Mouse (Mus musculus): Measurements from ENCODE around the gene Notum. TPM values are rescaled to one million over a fixed set of nuclear protein-coding genes. Genes with fewer than 3 reads are reported as not detected.
A peak's percentile ranks its signal among the peaks of the same experiment; 100 is the strongest.

Notum gene
- polyA plus RNA-seq, 1 experiment from 2014 or later = 0.15 TPM

GRCm38 (mm10) chr11:120672687-120673593 is 12.0 kb upstream of the Notum start, which contains the start of gene Aspscr1:
Gene Aspscr1 (plus strand): TSS chr11:120672973.
- 2% methylated on average over 67 of the region's 83 CpGs for WGBS
- ATAC-seq = peak; percentile 97
- H3K4me1 ChIP-seq = peaks cover 18% of the 10 kb centered on the region

GRCm38 (mm10) chr11:120666617-120667016 is 5.6 kb upstream of the Notum start:
- 12% methylated on average over 3 of the region's 3 CpGs for whole genome bisulfite sequencing
- no peaks in the 10 kb centered on the region for H3K4me1 ChIP-seq
- no peak overlapping the region for H3K9ac ChIP-seq
- H3K27ac ChIP-seq = no peak overlapping the region
- no peaks in the 10 kb centered on the region for H3K36me3 ChIP-seq (ENCODE audit: poor library complexity, severe bottlenecking)
- H3K4me3 ChIP-seq = no peak overlapping the region
- H3K27me3 ChIP-seq = peaks cover 40% of the 10 kb centered on the region
- no peak overlapping the region for H3K4me2 ChIP-seq
- no peaks in the 10 kb centered on the region for H3K9me3 ChIP-seq (replicated peaks)
- no peak for ATAC-seq

More at GRCm38 (mm10) chr11:120672687-120673593, 12.0 kb upstream of the Notum start, which contains the start of gene Aspscr1:
- peak within 1 kb of the TSS; percentile 75 for H3K4me3 ChIP-seq
- peak within 1 kb of the TSS; percentile 80 for H3K9ac ChIP-seq
- H3K4me2 ChIP-seq = peak within 1 kb of the TSS; percentile 95
- no peaks in the 10 kb centered on the region for H3K27me3 ChIP-seq
- peak within 1 kb of the TSS; percentile 78 for H3K27ac ChIP-seq
- no peaks in the 10 kb centered on the region for H3K9me3 ChIP-seq (replicated peaks)
- H3K36me3 ChIP-seq (ENCODE audit: poor library complexity, severe bottlenecking) = peaks cover 16% of the 10 kb centered on the region

- Histone ChIP-seq H3K4me1 (peaks cover 10% of the 10 kb centered on the region), H3K36me3 (ENCODE audit: poor library complexity, severe bottlenecking) (no peaks in the 10 kb centered on the region), H3K9ac (no peak overlapping the region), H3K27ac (no peak overlapping the region), H3K9me3 (replicated peaks) (no peaks in the 10 kb centered on the region), H3K4me2 (no peak overlapping the region), H3K4me3 (no peak overlapping the region), H3K27me3 (peaks cover 52% of the 10 kb centered on the region)
- no peak for ATAC-seq
- 87% methylated on average over 3 of the region's 3 CpGs for WGBS
Measured at GRCm38 (mm10) chr11:120665406-120665805, 4.4 kb upstream of the Notum start.

GRCm38 (mm10) chr11:120663714-120664113 is 2.7 kb upstream of the Notum start:
- 60% methylated on average over 5 of the region's 5 CpGs for WGBS
- no peak for ATAC-seq
- peaks cover 21% of the 10 kb centered on the region for H3K4me1 ChIP-seq
- no peak overlapping the region for H3K27ac ChIP-seq
- no peak overlapping the region for H3K4me3 ChIP-seq
- H3K4me2 ChIP-seq = no peak overlapping the region
- no peak overlapping the region for H3K9ac ChIP-seq
- H3K36me3 ChIP-seq (ENCODE audit: poor library complexity, severe bottlenecking) = no peaks in the 10 kb centered on the region
- H3K27me3 ChIP-seq = peaks cover 69% of the 10 kb centered on the region
- H3K9me3 ChIP-seq (replicated peaks) = no peaks in the 10 kb centered on the region

DNA sequence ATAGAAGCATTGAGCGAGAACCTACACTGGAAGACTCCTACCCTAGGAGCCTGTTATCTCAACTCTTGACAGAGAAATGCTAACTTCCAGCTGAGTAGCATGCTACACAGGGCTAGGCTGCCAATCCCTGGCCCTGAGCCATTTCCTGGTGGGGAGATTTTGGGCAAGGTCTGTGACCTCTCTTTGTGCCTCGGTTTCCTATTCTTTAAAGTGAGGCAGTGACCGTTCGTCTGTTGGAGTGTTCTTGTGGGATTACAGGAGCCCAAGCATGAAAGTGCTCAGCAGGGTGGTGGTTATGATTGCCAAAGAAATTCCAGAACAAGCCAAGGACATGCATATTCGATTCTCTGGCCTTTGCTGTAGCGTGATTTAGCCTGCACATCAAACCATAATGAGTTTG is 1.8 kb upstream of the Notum start:
- Histone ChIP-seq H3K4me2 (no peak overlapping the region), H3K9ac (no peak overlapping the region), H3K4me1 (peaks cover 21% of the 10 kb centered on the region), H3K36me3 (ENCODE audit: poor library complexity, severe bottlenecking) (no peaks in the 10 kb centered on the region), H3K4me3 (no peak overlapping the region), H3K9me3 (replicated peaks) (no peaks in the 10 kb centered on the region), H3K27me3 (peaks cover 78% of the 10 kb centered on the region), H3K27ac (no peak overlapping the region)
- ATAC-seq = no peak
- WGBS = 44% methylated on average over 6 of the region's 6 CpGs

DNA sequence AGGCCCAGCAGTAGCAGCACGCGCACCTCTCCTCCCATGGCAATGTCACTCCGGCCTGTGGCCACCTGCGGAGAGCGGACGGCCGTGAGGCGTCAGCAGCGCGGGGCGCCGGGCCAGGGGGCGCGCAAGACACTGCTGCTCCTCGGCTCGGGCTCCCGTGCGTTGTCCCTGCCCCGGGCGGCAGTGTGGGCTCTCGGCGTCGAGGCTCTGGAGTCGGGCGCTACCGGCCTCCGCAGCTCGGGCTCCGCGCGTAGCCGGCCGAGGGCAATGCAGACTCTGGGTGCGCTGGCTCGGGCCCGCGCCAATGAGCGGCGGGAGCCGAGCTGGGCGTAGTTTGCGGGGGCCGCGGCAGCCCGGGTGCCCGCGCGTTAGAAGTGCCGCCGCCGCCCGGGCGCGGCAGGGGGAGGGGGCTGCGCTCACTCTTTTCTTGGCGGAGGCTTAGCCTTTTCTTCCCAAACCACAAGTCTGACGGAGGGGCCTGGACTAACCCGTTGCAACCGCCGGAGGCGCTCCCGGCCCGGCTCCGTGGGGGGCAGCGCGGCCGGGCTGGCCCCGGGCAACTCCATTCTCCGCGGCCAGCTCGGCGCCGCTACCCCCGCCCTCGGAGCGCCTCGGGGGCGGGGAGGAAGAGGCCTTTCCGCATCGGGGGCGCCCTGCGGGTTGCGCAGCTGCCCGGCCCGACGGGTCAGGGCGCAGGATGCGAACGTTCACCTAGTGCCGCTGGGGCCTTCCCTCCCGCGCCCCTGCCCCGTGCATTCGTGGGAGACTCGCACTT is 487 bp downstream of the Notum start:
- peak overlapping the region; percentile 30; the same call in 1 of the 2 replicates for H3K9ac ChIP-seq

DNA sequence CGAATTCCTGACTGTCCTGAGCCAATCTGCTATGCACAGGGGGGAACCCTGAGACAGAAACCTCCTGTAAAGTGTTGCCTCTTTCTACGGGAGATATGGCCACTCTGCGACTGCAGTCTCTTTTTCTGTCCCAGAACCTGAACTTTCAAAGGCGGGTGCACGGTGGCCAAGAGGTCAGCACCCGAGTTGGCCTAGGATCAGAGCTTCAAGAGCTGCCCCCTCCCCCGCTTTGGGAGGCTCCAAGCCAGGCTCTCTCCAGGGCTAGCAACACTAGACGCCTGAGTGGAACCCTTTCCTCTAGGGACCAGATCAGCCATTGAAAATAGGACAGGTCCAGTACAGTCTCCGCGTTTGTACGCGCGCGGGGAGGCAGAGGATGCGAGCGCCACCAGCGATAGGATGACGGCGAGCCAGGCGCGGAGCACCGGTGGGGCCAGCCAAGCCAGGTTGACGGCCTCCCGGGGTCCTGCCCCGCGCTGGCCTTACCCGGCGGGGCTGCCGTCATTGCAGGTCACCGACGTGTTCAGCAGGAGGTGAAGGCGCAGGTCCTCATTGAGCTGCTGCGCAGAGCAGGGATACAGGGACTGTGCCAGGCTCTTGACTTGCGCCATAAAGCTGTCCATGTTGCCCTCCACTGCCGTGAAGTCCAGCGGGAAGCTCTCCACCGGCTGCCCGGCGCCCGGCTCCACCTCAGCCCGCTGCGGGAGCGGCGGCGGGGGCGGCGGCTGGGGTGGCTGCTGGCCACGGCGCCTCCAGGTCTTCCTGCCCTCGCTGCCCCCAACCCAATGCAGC is 1.3 kb downstream of the Notum start:
- no peak overlapping the region for H3K27ac ChIP-seq
- H3K4me1 ChIP-seq = peaks cover 21% of the 10 kb centered on the region
- H3K27me3 ChIP-seq = peaks cover 90% of the 10 kb centered on the region
- no peaks in the 10 kb centered on the region for H3K9me3 ChIP-seq (replicated peaks)
- no peak for ATAC-seq
- H3K4me2 ChIP-seq = peak overlapping the region; percentile 64
- peak overlapping the region; percentile 30; the same call in 1 of the 2 replicates for H3K9ac ChIP-seq
- peak overlapping the region; percentile 40 for H3K4me3 ChIP-seq
- no peaks in the 10 kb centered on the region for H3K36me3 ChIP-seq (ENCODE audit: poor library complexity, severe bottlenecking)
- 1% methylated on average over 46 of the region's 50 CpGs for WGBS

More for the DNA sequence above, 487 bp downstream of the Notum start:
- Histone ChIP-seq H3K4me3 (peak overlapping the region; percentile 40), H3K4me1 (peaks cover 21% of the 10 kb centered on the region), H3K27ac (no peak overlapping the region), H3K27me3 (peaks cover 91% of the 10 kb centered on the region), H3K4me2 (peak overlapping the region; percentile 64), H3K9me3 (replicated peaks) (no peaks in the 10 kb centered on the region), H3K36me3 (ENCODE audit: poor library complexity, severe bottlenecking) (no peaks in the 10 kb centered on the region)
- under 1% methylated on average over 71 of the region's 95 CpGs for WGBS
- ATAC-seq = peak; percentile 57

DNA sequence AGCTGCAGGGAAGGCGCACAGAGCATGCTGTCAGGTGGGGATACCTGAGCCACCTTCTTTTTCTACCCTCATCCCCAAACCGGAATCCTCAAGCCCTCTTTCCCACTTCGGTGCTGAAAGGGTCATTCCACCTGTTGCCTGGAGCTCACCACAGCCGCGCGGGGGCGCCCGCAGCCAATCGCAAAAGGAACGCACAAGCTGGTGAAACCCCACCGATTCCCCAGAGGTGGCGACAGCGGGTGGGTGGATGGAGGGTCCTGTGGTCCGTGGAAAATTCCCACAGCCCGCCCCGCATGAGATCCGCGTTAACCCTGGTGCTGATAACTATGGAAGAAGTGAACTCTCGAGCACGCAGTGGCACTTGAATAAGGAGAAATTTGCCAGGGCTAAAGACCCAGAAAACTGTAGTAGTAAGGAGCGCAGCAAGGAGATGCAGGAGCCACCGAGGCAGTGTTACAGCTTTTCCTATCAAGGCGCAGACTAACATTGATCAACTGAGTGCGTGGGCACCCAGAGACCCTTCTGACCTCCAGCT is 2.0 kb downstream of the Notum start:
- Histone ChIP-seq H3K9me3 (replicated peaks) (no peaks in the 10 kb centered on the region), H3K36me3 (ENCODE audit: poor library complexity, severe bottlenecking) (no peaks in the 10 kb centered on the region), H3K4me2 (peak overlapping the region; percentile 27; the same call in 1 of the 2 replicates), H3K27ac (no peak overlapping the region), H3K9ac (no peak overlapping the region), H3K4me1 (peaks cover 21% of the 10 kb centered on the region), H3K27me3 (peaks cover 87% of the 10 kb centered on the region), H3K4me3 (no peak overlapping the region)
- 4% methylated on average over 24 of the region's 24 CpGs for WGBS
- no peak for ATAC-seq

GRCm38 (mm10) chr11:120657301-120657700 is 3.7 kb downstream of the Notum start:
- no peak overlapping the region for H3K4me3 ChIP-seq
- peaks cover 21% of the 10 kb centered on the region for H3K4me1 ChIP-seq
- H3K4me2 ChIP-seq = no peak overlapping the region
- H3K9me3 ChIP-seq (replicated peaks) = no peaks in the 10 kb centered on the region
- H3K36me3 ChIP-seq (ENCODE audit: poor library complexity, severe bottlenecking) = no peaks in the 10 kb centered on the region
- H3K27ac ChIP-seq = no peak overlapping the region
- 89% methylated on average over 4 of the region's 4 CpGs for WGBS
- peaks cover 71% of the 10 kb centered on the region for H3K27me3 ChIP-seq
- no peak overlapping the region for H3K9ac ChIP-seq
- ATAC-seq = no peak

- Histone ChIP-seq H3K27me3 (peaks cover 45% of the 10 kb centered on the region), H3K9ac (no peak overlapping the region), H3K4me1 (peaks cover 4% of the 10 kb centered on the region), H3K9me3 (replicated peaks) (no peaks in the 10 kb centered on the region), H3K4me3 (no peak overlapping the region), H3K27ac (no peak overlapping the region), H3K4me2 (no peak overlapping the region), H3K36me3 (ENCODE audit: poor library complexity, severe bottlenecking) (no peaks in the 10 kb centered on the region)
- 83% methylated on average over 3 of the region's 3 CpGs for WGBS
- ATAC-seq = no peak
Measured at GRCm38 (mm10) chr11:120654741-120655140, 6.2 kb downstream of the Notum start.

DNA sequence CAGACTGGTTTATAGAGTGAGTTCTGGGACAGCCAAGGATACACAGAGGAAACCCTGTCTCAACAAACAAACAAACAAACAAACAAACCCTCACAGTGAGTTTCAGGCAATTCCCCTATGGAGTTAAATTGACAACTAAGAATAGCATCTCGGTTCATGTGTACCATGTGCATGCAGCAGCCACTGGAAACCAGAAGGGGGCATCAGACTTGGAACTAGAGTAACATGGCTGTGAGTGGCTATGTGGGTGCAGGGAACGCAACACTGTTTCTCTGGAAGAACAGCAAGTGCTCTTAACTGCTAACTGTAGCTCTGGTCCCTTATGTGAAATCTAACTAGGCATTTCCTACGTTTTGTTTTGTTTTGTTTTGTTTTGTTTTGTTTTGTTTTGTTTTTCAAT is 9.1 kb downstream of the Notum start:
- Histone ChIP-seq H3K4me1 (peaks cover 7% of the 10 kb centered on the region), H3K9ac (no peak overlapping the region), H3K36me3 (ENCODE audit: poor library complexity, severe bottlenecking) (no peaks in the 10 kb centered on the region), H3K9me3 (replicated peaks) (no peaks in the 10 kb centered on the region), H3K27me3 (peaks cover 31% of the 10 kb centered on the region), H3K27ac (no peak overlapping the region), H3K4me3 (no peak overlapping the region), H3K4me2 (no peak overlapping the region)
- ATAC-seq = no peak
- 69% methylated on average over 3 of the region's 3 CpGs for WGBS
